8 mouse cellular contexts compared by ENCODE assay signal in genomic region chr3:37271209-37271608, GRCm38 (mm10). TPM values are rescaled to one million over a fixed set of nuclear protein-coding genes. Genes with fewer than 3 reads are reported as not detected.
DNase-seq lines count a peak whose midpoint lies in the region; ATAC-seq and TF ChIP-seq lines count a peak whose summit lies in the region.
"Had no signal": no experiment of that assay in that cellular context is flagged by ENCODE, and none has a peak within 500 bp of the region (broad histone marks: within the 10 kb centered on the region; RNA-seq: fewer than 3 reads in every experiment).

No protein-coding gene starts in this region.

- peak; percentile 76 for ATAC-seq in hematopoietic stem cell, adult 5-6 weeks (replicated peaks in 1 of 2; ENCODE audit: insufficient read depth in 1 of 2, low FRiP score in 2 of 2, low TSS enrichment in 1 of 2, low read depth in 1 of 2, poor library complexity in 2 of 2, severe bottlenecking in 2 of 2)

- DNase-seq in testis, postnatal 14 days (ENCODE audit: low spot score) = no peak
- peak; percentile 38 for DNase-seq in adrenal gland, adult 2 months
- peak; percentile 27 for DNase-seq in embryo, embryonic 11.5 days (ENCODE audit: low read depth, low spot score)
- DNase-seq in left cerebral cortex, postnatal 36 days (ENCODE audit: low spot score in 2 of 2) = peak; percentile 36 to 54
- peak; percentile 50 for DNase-seq in retina, postnatal 1 day

- peak; percentile 52; the same call in 1 of the 2 replicates for TF ChIP-seq CTCF in testis, adult 2 months (IDR thresholded peaks at IDR 0.05; ENCODE audit: control insufficient read depth, insufficient read depth, insufficient replicate concordance, low read depth, low read length)

- H3K4me3 ChIP-seq in testis, adult 2 months (ENCODE audit: control insufficient read depth, low read depth, low read length) = no peak overlapping the region
- H3K4me3 ChIP-seq: limb, embryonic 13.5 days had no signal

- intact Hi-C loops in left cerebral cortex, postnatal 36 days (cut with DNase I) = no loop called here

- H3K27me3 ChIP-seq in testis, adult 2 months (ENCODE audit: control insufficient read depth, insufficient read depth, low read length) = no peaks in the 10 kb centered on the region
- H3K27me3 ChIP-seq: limb, embryonic 13.5 days had no signal

- H3K36me3 ChIP-seq in testis, adult 2 months (ENCODE audit: control insufficient read depth, insufficient read depth, low read length) = no peaks in the 10 kb centered on the region
- H3K36me3 ChIP-seq: limb, embryonic 13.5 days had no signal

- H3K27ac ChIP-seq in testis, adult 2 months (ENCODE audit: control insufficient read depth, insufficient read depth, low read depth, low read length) = no peak overlapping the region
- H3K27ac ChIP-seq: limb, embryonic 13.5 days had no signal

- H3K4me1 ChIP-seq in testis, adult 2 months (ENCODE audit: control insufficient read depth, insufficient read depth, low read length) = no peaks in the 10 kb centered on the region
- H3K4me1 ChIP-seq: limb, embryonic 13.5 days had no signal

- TF ChIP-seq POLR2A in testis, adult 2 months (IDR thresholded peaks at IDR 0.05; ENCODE audit: control insufficient read depth, low read depth, low read length) = no peak

RNA-seq across cellular contexts. Expression of gene Il21, which starts 38.8 kb away (rescaled TPM):
- polyA plus RNA-seq in testis, adult 2 months (2012; rRNA removed) = 0.06 and 0.10 TPM in 2 replicates
- total RNA-seq in adrenal gland, adult 2 months (2021) = not detected
- polyA plus RNA-seq in adrenal gland, adult 2 months (2012; rRNA removed) = not detected in 2 replicates
- not detected in 2 replicates for total RNA-seq in hematopoietic stem cell, adult 5-6 weeks (2017)
- total RNA-seq in left cerebral cortex, postnatal 36 days (2021) = not detected
- polyA plus RNA-seq: limb, embryonic 13.5 days had no signal

RNA-seq across cellular contexts. Expression of gene Bbs12, which starts 41.1 kb away (rescaled TPM):
- polyA plus RNA-seq in testis, adult 2 months (2012; rRNA removed) = 1.5 and 2.4 TPM in 2 replicates
- 1 to 10 TPM; 3.9 to 5.1 TPM for total RNA-seq in adrenal gland, adult 2 months (2021)
- polyA plus RNA-seq in adrenal gland, adult 2 months (2012; rRNA removed) = 0.35 and 0.52 TPM in 2 replicates
- 8.4 and 8.9 TPM in 2 replicates for total RNA-seq in hematopoietic stem cell, adult 5-6 weeks (2017)
- 1 to 10 TPM; 3.3 to 4.1 TPM for total RNA-seq in left cerebral cortex, postnatal 36 days (2021)

RNA-seq across cellular contexts. Expression of gene Cetn4, which starts 41.3 kb away (rescaled TPM):
- polyA plus RNA-seq in testis, adult 2 months (2012; rRNA removed) = 101 and 172 TPM in 2 replicates
- 1 to 10 TPM; 5.0 to 6.8 TPM for total RNA-seq in adrenal gland, adult 2 months (2021)
- 0.19 TPM in 1 of 2 replicates, not detected in the other for polyA plus RNA-seq in adrenal gland, adult 2 months (2012; rRNA removed)
- 5.9 and 6.7 TPM in 2 replicates for total RNA-seq in hematopoietic stem cell, adult 5-6 weeks (2017)
- total RNA-seq in left cerebral cortex, postnatal 36 days (2021) = 1 to 10 TPM; 9.3 TPM
